Mouse (Mus musculus): Measurements from ENCODE around the gene Ifrd2. TPM values are rescaled to one million over a fixed set of nuclear protein-coding genes. Genes with fewer than 3 reads are reported as not detected.
"Not testable (repeated sequence)": the region's sequence is repeated elsewhere in the genome, so short reads cannot be mapped to it uniquely, and the experiment has no call there.

The Ifrd2 gene
- polyA plus RNA-seq, 1 experiment from 2014 or later = 40.2 TPM

DNA sequence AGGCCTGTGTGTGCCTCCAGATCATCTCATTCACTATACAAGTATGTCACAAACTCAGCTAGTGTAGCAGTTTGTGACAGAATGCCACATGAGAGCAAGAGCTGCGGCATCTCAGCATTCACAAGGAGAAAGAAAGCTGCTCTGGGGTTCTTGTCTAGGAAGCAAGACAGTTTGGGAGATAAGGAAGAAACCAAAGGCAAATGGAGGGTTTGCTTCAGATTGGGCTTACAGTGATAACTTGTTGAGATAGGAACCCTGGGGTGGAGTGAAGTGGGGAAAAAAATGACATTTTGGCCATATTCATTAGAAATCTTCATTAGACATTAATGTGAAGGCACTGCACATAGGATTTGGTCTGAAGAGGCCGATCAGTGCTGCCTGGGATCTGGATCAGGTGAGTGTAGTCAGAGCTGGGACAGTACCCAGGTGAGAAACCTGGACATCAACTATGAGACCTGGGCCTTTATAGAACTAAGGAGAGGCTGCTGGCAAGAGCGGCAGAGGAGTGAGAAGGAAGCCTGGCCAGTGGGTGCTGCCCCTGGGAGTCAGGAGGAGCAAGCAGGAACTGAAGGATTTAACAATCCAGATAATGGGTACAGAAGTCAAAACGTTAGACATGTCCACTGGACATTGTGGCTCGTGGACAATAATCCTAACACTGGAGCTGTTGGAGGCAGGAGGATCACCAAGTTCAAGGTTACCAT, 34.6 kb upstream of the Ifrd2 start:
- Histone ChIP-seq H3K27me3 (peaks cover 13% of the 10 kb centered on the region; the same call in 1 of the 2 replicates), H3K9me3 (no peaks in the 10 kb centered on the region), H3K4me3 (replicated peaks) (peak overlapping the region; percentile 75), H3K4me2 (peak overlapping the region; percentile 89), H3K9ac (replicated peaks) (no peak overlapping the region), H3K4me1 (replicated peaks) (peaks cover 56% of the 10 kb centered on the region), H3K27ac (peak overlapping the region; percentile 95; the same call in 1 of the 2 replicates), H3K36me3 (peaks cover 16% of the 10 kb centered on the region)
- 82% methylated on average over 5 of the region's 5 CpGs for WGBS
- ATAC-seq (ENCODE audit: insufficient number of reproducible peaks, insufficient read depth, low FRiP score, low TSS enrichment, low read depth) = no peak

- Histone ChIP-seq H3K27me3 (peaks cover 13% of the 10 kb centered on the region; the same call in 1 of the 2 replicates), H3K4me2 (peak overlapping the region; percentile 89), H3K36me3 (peaks cover 25% of the 10 kb centered on the region), H3K27ac (peak overlapping the region; percentile 95), H3K9me3 (no peaks in the 10 kb centered on the region), H3K4me3 (replicated peaks) (peak overlapping the region; percentile 75), H3K4me1 (replicated peaks) (peaks cover 55% of the 10 kb centered on the region), H3K9ac (replicated peaks) (peak overlapping the region; percentile 56)
- 4% methylated on average over 37 of the region's 37 CpGs for WGBS
- peak; percentile 12; the same call in 1 of the 2 replicates for ATAC-seq (ENCODE audit: insufficient number of reproducible peaks, insufficient read depth, low FRiP score, low TSS enrichment, low read depth)
These were observed 33.7 kb upstream of the Ifrd2 start for GRCm38 (mm10) chr9:107553541-107554318.

DNA sequence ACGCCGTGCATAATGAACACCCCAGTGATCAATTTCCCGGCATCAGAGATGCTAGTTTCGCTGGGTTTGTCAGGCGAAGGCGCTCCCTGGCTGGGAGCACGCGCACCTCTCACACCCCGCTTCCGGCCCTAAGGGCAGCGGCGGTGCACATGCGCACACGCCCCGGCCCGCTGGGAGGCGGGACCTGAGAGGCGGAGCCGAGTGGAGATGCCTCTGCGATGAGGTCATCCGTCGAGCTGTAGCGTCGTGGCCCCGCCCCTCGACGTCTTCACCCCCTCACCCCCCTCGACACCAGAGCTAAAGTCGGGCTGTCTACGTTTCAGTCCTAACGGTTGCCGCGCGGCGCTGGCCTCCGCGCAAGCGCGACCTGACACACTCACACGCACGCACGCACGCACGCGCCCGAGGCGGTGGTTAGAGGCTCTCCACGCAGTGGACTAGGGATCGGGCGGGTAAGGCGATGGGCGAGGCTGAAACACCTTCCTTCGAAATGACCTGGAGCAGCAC, 33.1 kb upstream of the Ifrd2 start:
- peak overlapping the region; percentile 75 for H3K4me3 ChIP-seq (replicated peaks)
- no peaks in the 10 kb centered on the region for H3K9me3 ChIP-seq
- peaks cover 10% of the 10 kb centered on the region; the same call in 1 of the 2 replicates for H3K27me3 ChIP-seq
- peaks cover 55% of the 10 kb centered on the region for H3K4me1 ChIP-seq (replicated peaks)
- WGBS = 0% methylated on average over 53 of the region's 53 CpGs
- H3K27ac ChIP-seq = peak overlapping the region; percentile 95
- peak overlapping the region; percentile 89 for H3K4me2 ChIP-seq
- peaks cover 31% of the 10 kb centered on the region for H3K36me3 ChIP-seq
- peak overlapping the region; percentile 85 for H3K9ac ChIP-seq (replicated peaks)
- ATAC-seq (ENCODE audit: insufficient number of reproducible peaks, insufficient read depth, low FRiP score, low TSS enrichment, low read depth) = peak; percentile 91

- Histone ChIP-seq H3K4me3 (replicated peaks) (peak overlapping the region; percentile 75), H3K36me3 (peaks cover 38% of the 10 kb centered on the region), H3K9ac (replicated peaks) (peak overlapping the region; percentile 85), H3K27me3 (peaks cover 7% of the 10 kb centered on the region; the same call in 1 of the 2 replicates), H3K4me2 (peak overlapping the region; percentile 89), H3K27ac (peak overlapping the region; percentile 95), H3K4me1 (replicated peaks) (peaks cover 55% of the 10 kb centered on the region), H3K9me3 (no peaks in the 10 kb centered on the region)
- ATAC-seq (ENCODE audit: insufficient number of reproducible peaks, insufficient read depth, low FRiP score, low TSS enrichment, low read depth) = peak; percentile 12
- under 1% methylated on average over 23 of the region's 23 CpGs for WGBS
These were observed 32.4 kb upstream of the Ifrd2 start for GRCm38 (mm10) chr9:107555031-107555457.

DNA sequence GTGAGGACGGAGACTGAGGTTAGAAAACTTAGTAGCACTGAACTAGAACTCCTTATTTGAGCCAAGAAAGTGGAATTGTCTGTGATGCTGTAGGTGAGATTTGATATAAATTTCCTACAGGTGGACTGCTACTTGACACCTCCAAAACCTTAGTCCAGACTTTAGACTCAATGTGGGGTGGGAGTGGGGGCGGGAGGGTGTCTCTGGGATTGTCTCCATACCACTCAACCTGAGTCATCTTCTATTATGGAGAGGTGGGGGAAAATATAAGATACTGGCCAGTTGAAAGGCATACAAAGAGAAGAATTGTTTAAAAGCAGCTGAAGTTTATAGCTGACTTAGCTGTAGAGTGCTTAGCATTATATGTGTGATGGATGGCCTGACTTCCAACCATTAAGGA, 31.7 kb upstream of the Ifrd2 start:
- H3K9ac ChIP-seq (replicated peaks) = peak overlapping the region; percentile 85
- peaks cover 2% of the 10 kb centered on the region; the same call in 1 of the 2 replicates for H3K27me3 ChIP-seq
- peaks cover 44% of the 10 kb centered on the region for H3K36me3 ChIP-seq
- no peaks in the 10 kb centered on the region for H3K9me3 ChIP-seq
- peaks cover 51% of the 10 kb centered on the region for H3K4me1 ChIP-seq (replicated peaks)
- H3K4me2 ChIP-seq = peak overlapping the region; percentile 89
- H3K27ac ChIP-seq = peak overlapping the region; percentile 95; the same call in 1 of the 2 replicates
- ATAC-seq (ENCODE audit: insufficient number of reproducible peaks, insufficient read depth, low FRiP score, low TSS enrichment, low read depth) = no peak
- 45% methylated on average over 2 of the region's 2 CpGs for WGBS
- H3K4me3 ChIP-seq (replicated peaks) = peak overlapping the region; percentile 75

- Histone ChIP-seq H3K27ac (no peak overlapping the region), H3K4me3 (replicated peaks) (peak overlapping the region; percentile 75), H3K4me2 (peak overlapping the region; percentile 89), H3K36me3 (peaks cover 51% of the 10 kb centered on the region), H3K27me3 (no peaks in the 10 kb centered on the region), H3K4me1 (replicated peaks) (peaks cover 45% of the 10 kb centered on the region), H3K9ac (replicated peaks) (0 out of 2 replicates have a peak overlapping the region, but pooled peaks have one; percentile 85), H3K9me3 (no peaks in the 10 kb centered on the region)
- 81% methylated on average over 3 of the region's 3 CpGs for WGBS
- ATAC-seq (ENCODE audit: insufficient number of reproducible peaks, insufficient read depth, low FRiP score, low TSS enrichment, low read depth) = no peak
These were observed 31.1 kb upstream of the Ifrd2 start for GRCm38 (mm10) chr9:107556346-107556745.

- peak within 1 kb of the TSS; percentile 80 for H3K9ac ChIP-seq (replicated peaks)
- under 1% methylated on average over 46 of the region's 46 CpGs for WGBS
- peaks cover 68% of the 10 kb centered on the region for H3K36me3 ChIP-seq
- peak; percentile 94 for ATAC-seq (ENCODE audit: insufficient number of reproducible peaks, insufficient read depth, low FRiP score, low TSS enrichment, low read depth)
- H3K27me3 ChIP-seq = no peaks in the 10 kb centered on the region
- H3K9me3 ChIP-seq = no peaks in the 10 kb centered on the region
- peaks cover 35% of the 10 kb centered on the region for H3K4me1 ChIP-seq (replicated peaks)
- H3K27ac ChIP-seq = peak within 1 kb of the TSS; percentile 56; the same call in 1 of the 2 replicates
- peak within 1 kb of the TSS; percentile 91 for H3K4me3 ChIP-seq (replicated peaks)
- H3K4me2 ChIP-seq = peak within 1 kb of the TSS; percentile 84
These were observed 24.3 kb upstream of the Ifrd2 start, which contains the start of gene Tusc2 for GRCm38 (mm10) chr9:107563029-107563581. Gene Tusc2 (plus strand): TSS chr9:107563255.

DNA sequence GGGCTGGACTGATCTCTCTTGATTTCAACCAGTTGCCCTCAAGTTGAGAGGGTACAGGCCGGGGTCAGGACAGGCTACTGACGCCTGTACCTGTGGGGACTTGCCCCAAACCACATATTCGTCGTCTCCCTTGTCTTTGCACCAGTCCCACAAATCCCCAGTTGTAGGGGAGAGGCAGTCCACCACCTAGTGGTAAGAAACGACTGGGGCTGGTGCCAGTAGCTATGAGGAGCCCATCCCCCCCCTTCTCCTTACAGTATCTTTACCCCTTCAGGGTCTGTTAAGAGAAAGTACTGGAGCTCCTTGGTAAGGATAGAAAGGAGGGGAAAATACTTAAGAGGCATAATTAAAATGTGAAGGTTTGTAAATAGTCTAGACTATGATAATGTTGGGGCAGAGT, 21.9 kb upstream of the Ifrd2 start:
- 0 out of 2 replicates have a peak overlapping the region, but pooled peaks have one; percentile 17 for H3K4me2 ChIP-seq
- not testable (repeated sequence) for ATAC-seq (ENCODE audit: insufficient number of reproducible peaks, insufficient read depth, low FRiP score, low TSS enrichment, low read depth); H3K27me3 ChIP-seq; H3K9me3 ChIP-seq; H3K4me3 ChIP-seq (replicated peaks); H3K9ac ChIP-seq (replicated peaks)
- H3K36me3 ChIP-seq = peaks cover 47% of the 10 kb centered on the region
- H3K4me1 ChIP-seq (replicated peaks) = peaks cover 44% of the 10 kb centered on the region
- 49% methylated on average over 5 of the region's 5 CpGs for WGBS
- peak overlapping the region; percentile 12 for H3K27ac ChIP-seq

- Histone ChIP-seq H3K9ac (replicated peaks) (no peak overlapping the region), H3K4me1 (replicated peaks) (peaks cover 50% of the 10 kb centered on the region), H3K9me3 (no peaks in the 10 kb centered on the region), H3K4me2 (peak overlapping the region; percentile 8; the same call in 1 of the 2 replicates), H3K36me3 (peaks cover 47% of the 10 kb centered on the region), H3K4me3 (replicated peaks) (no peak overlapping the region), H3K27ac (peak overlapping the region; percentile 67; the same call in 1 of the 2 replicates), H3K27me3 (no peaks in the 10 kb centered on the region)
- WGBS = 64% methylated on average over 15 of the region's 15 CpGs
- ATAC-seq (ENCODE audit: insufficient number of reproducible peaks, insufficient read depth, low FRiP score, low TSS enrichment, low read depth) = no peak
These were observed 21.3 kb upstream of the Ifrd2 start for GRCm38 (mm10) chr9:107566041-107566709.

DNA sequence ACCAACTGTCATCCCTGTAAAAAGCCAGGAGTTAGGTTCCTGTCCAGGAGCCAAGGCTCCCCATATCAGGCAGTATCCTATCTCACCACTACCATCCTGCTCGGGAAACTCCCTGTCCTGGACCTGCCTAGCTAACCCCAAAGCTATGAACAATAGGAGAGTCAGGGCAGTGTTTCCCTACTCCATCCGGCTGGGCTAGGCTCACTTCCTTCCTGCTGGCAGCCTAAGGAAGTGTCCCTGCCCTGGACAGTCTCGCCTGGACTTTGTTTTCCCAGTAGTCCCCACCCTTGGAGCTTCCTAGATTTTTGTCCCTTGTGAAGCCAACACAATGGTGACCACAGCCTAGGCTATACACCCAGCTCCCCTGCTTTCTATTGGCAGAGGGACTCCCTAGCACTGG, 20.6 kb upstream of the Ifrd2 start:
- H3K4me2 ChIP-seq = peak overlapping the region; percentile 96; the same call in 1 of the 2 replicates
- H3K27ac ChIP-seq = peak overlapping the region; percentile 90
- ATAC-seq (ENCODE audit: insufficient number of reproducible peaks, insufficient read depth, low FRiP score, low TSS enrichment, low read depth) = no peak
- WGBS = 82% methylated on average over 3 of the region's 3 CpGs
- H3K36me3 ChIP-seq = peaks cover 47% of the 10 kb centered on the region
- no peak overlapping the region for H3K9ac ChIP-seq (replicated peaks)
- H3K4me3 ChIP-seq (replicated peaks) = peak overlapping the region; percentile 81; the same call in 1 of the 2 replicates
- no peaks in the 10 kb centered on the region for H3K9me3 ChIP-seq
- peaks cover 55% of the 10 kb centered on the region for H3K4me1 ChIP-seq (replicated peaks)
- H3K27me3 ChIP-seq = no peaks in the 10 kb centered on the region

Data from limb, embryonic 12.5 days (tissue).